Mouse (Mus musculus) heart, embryonic 15.5 days (tissue): ENCODE data around the gene Ccdc57. TPM values are rescaled to one million over a fixed set of nuclear protein-coding genes. Genes with fewer than 3 reads are reported as not detected.

Source experiments
- ATAC-seq: fragments of 200-750 bp; cut with Nextera tagmentation; replicated peaks from 2 replicates; pipeline ENCODE4 v1.8.0; 2017; ENCODE audit warnings: low read depth, moderate TSS enrichment; ENCODE audit not compliant: insufficient number of reproducible peaks, insufficient read depth, low FRiP score
- H3K27ac ChIP-seq: fragments of 300-500 bp; sonication (generic); 2 replicates; pipeline ENCODE4 v1.5.1; 2015; ENCODE audit warnings: mild to moderate bottlenecking, inconsistent platforms
- H3K27me3 ChIP-seq: fragments of 300-500 bp; sonication (generic); 2 replicates; pipeline ENCODE4 v1.6.1; 2015; ENCODE audit warnings: inconsistent platforms
- H3K36me3 ChIP-seq: fragments of 300-500 bp; sonication (generic); 2 replicates; pipeline ENCODE4 v1.6.1; 2015; ENCODE audit warnings: mild to moderate bottlenecking, inconsistent platforms
- H3K4me1 ChIP-seq: fragments of 300-500 bp; sonication (generic); replicated peaks from 2 replicates; pipeline ENCODE4 v1.6.1; 2015; ENCODE audit warnings: inconsistent platforms
- H3K4me2 ChIP-seq: fragments of 300-500 bp; sonication (generic); 2 replicates; pipeline ENCODE4 v1.6.1; 2015; ENCODE audit warnings: inconsistent platforms, mild to moderate bottlenecking, moderate library complexity
- H3K4me3 ChIP-seq: fragments of 300-500 bp; sonication (generic); 2 replicates; pipeline ENCODE4 v1.5.1; 2015; ENCODE audit warnings: mild to moderate bottlenecking, inconsistent platforms
- H3K9ac ChIP-seq: fragments of 300-500 bp; sonication (generic); 2 replicates; pipeline ENCODE4 v1.6.1; 2015; ENCODE audit warnings: mild to moderate bottlenecking, inconsistent platforms
- H3K9me3 ChIP-seq: fragments of 300-500 bp; sonication (generic); replicated peaks from 2 replicates; pipeline ENCODE4 v1.6.1; 2016; ENCODE audit warnings: inconsistent platforms
- WGBS: fragments of 180-500 bp; shearing (Covaris S2); methylation state at CpG from one replicate; pipeline ENCODE4 v1.1.7; 2015; ENCODE audit warnings: mixed read lengths; 5-methylcytosine and 5-hydroxymethylcytosine counted together
- polyA plus RNA-seq: library from polyadenylated mRNA; unstranded; fragments of >200 nt; fragmentation: Nextera tagmentation; extraction: Ambion mirVana; gene quantifications from 2 replicates; pipeline ENCODE4 v1.2.1, GENCODE M21; 2015

The Ccdc57 gene
- 3.5 and 4.5 TPM in 2 replicates for polyA plus RNA-seq

- Histone ChIP-seq H3K9me3 (no peaks in the 10 kb centered on the region), H3K4me1 (peaks cover 6% of the 10 kb centered on the region; the same call in 1 of the 2 replicates), H3K27ac (0 out of 2 replicates have a peak within 1 kb of the TSS, but pooled peaks have one; percentile 1), H3K9ac (peak within 1 kb of the TSS; percentile 59), H3K4me2 (peak within 1 kb of the TSS; percentile 80), H3K4me3 (peak within 1 kb of the TSS; percentile 62), H3K27me3 (no peaks in the 10 kb centered on the region), H3K36me3 (no peaks in the 10 kb centered on the region)
- ATAC-seq: peak; percentile 86
- 9% methylated on average over 44 of the region's 44 CpGs for WGBS
Measured at GRCm38 (mm10) chr11:120932564-120933398, at the start of gene Ccdc57. Ccdc57 (minus strand) TSS chr11:120932872.

GRCm38 (mm10) chr11:120982459-120982858 is 49.8 kb upstream of the Ccdc57 start:
- Histone ChIP-seq H3K9ac (no peak overlapping the region), H3K27ac (no peak overlapping the region), H3K9me3 (no peaks in the 10 kb centered on the region), H3K4me1 (peaks cover 36% of the 10 kb centered on the region), H3K27me3 (no peaks in the 10 kb centered on the region), H3K36me3 (peaks cover 55% of the 10 kb centered on the region), H3K4me3 (no peak overlapping the region), H3K4me2 (no peak overlapping the region)
- no peak for ATAC-seq

DNA sequence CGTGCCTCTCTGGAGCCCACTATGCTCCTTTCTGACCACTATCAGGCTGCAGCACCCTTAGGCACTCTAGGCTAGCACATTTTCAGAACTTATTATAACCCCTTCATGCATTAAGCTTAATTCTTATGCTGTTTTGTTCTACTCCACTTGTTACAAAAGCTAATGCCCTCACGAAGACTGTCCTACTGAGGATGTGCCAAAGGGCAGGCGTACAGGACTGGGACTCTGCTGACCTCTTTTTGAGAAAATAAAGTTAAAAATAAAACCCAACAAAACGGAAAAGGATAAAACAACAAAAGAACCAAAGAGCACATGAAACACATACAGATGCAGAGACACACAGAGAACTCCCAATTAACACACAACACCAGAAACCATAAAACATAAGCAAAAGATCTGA is 49.0 kb upstream of the Ccdc57 start:
- no peak overlapping the region for H3K27ac ChIP-seq
- H3K4me3 ChIP-seq: no peak overlapping the region
- H3K9ac ChIP-seq: no peak overlapping the region
- WGBS: 77% methylated on average over 4 of the region's 4 CpGs
- no peaks in the 10 kb centered on the region for H3K9me3 ChIP-seq
- H3K36me3 ChIP-seq: peaks cover 56% of the 10 kb centered on the region
- no peak overlapping the region for H3K4me2 ChIP-seq
- H3K4me1 ChIP-seq: peaks cover 33% of the 10 kb centered on the region
- ATAC-seq: no peak
- no peaks in the 10 kb centered on the region for H3K27me3 ChIP-seq

DNA sequence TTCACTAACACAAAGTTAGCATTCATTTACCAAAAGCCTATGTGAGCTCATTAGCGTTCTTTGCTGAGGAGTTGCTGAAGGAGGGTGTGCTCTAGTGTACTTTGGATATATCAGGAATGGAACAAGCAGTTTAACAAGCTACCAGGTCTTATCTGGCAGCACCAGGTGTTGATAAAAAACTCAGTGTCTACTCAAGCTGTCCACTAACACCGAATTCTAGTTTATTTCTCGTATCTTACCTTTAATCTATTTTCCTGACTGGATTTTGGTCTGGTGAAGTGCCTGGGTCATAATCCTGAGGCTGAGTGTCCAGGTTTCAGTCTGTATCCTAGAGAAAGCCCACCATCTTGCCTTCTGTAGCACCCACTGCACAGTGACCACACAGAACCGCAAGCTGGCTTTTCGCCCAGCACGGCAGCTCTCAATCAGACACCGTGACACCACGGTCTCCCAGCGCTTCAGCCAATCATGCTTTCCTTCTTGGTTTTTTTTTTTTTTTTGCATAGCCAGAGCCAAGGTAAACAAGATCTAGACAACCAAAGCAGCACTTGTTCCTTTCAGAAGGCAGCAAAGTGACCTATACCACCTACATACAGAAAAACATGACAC is 47.9 kb upstream of the Ccdc57 start:
- WGBS: 42% methylated on average over 9 of the region's 9 CpGs
- Histone ChIP-seq H3K4me3 (no peak overlapping the region), H3K4me1 (peaks cover 31% of the 10 kb centered on the region), H3K27ac (peak overlapping the region; percentile 33), H3K4me2 (no peak overlapping the region), H3K27me3 (no peaks in the 10 kb centered on the region), H3K36me3 (peaks cover 58% of the 10 kb centered on the region), H3K9ac (no peak overlapping the region), H3K9me3 (no peaks in the 10 kb centered on the region)
- ATAC-seq: no peak

DNA sequence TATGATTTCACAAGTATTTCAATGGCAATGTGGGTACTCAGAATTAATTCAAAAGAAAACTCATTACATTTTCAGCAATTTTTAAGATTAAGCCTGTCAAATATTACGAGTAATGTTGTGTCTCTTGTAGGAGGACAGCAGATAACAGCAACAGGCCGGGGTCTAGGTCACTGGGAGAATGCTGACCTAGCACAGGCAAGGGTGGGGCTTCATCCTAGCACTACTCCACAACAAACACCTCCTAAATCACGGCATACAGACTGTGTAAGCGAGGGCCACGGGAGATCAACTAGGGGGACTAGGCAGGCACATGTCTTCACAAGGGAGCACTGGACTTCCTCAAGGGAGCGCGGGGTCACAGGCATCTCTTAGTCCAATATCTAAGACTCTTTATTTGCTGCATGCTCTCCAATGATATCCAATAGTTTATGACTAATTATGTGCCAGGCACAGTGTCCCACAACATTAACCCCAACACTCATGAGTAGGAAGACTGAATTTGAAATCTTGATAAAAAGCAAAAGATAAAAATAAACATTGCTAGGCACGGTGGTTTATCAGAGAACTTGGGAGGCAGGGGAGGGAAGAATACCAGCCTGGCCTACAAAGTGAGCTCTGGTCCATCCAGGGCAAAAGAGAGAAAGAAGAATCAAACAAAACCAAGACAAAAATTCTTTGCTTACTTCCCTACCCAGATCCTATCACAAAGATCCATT is 47.2 kb upstream of the Ccdc57 start:
- 64% methylated on average over 8 of the region's 8 CpGs for WGBS
- H3K9me3 ChIP-seq: no peaks in the 10 kb centered on the region
- peak; percentile 43; the same call in 1 of the 2 replicates for ATAC-seq
- peaks cover 26% of the 10 kb centered on the region for H3K4me1 ChIP-seq
- H3K27ac ChIP-seq: peak overlapping the region; percentile 33
- H3K4me3 ChIP-seq: no peak overlapping the region
- peaks cover 63% of the 10 kb centered on the region for H3K36me3 ChIP-seq
- no peaks in the 10 kb centered on the region for H3K27me3 ChIP-seq
- H3K4me2 ChIP-seq: no peak overlapping the region
- no peak overlapping the region for H3K9ac ChIP-seq

- no peak for ATAC-seq
- Histone ChIP-seq H3K36me3 (peaks cover 90% of the 10 kb centered on the region), H3K9me3 (no peaks in the 10 kb centered on the region), H3K9ac (no peak overlapping the region), H3K4me3 (no peak overlapping the region), H3K27me3 (no peaks in the 10 kb centered on the region), H3K27ac (no peak overlapping the region), H3K4me2 (no peak overlapping the region), H3K4me1 (no peaks in the 10 kb centered on the region)
- WGBS: 65% methylated on average over 6 of the region's 6 CpGs
Measured at GRCm38 (mm10) chr11:120973318-120973717, 40.6 kb upstream of the Ccdc57 start.

- Histone ChIP-seq H3K4me3 (no peak overlapping the region), H3K9ac (no peak overlapping the region), H3K4me1 (peaks cover 6% of the 10 kb centered on the region), H3K36me3 (peaks cover 98% of the 10 kb centered on the region), H3K9me3 (no peaks in the 10 kb centered on the region), H3K27me3 (no peaks in the 10 kb centered on the region), H3K4me2 (no peak overlapping the region), H3K27ac (no peak overlapping the region)
- ATAC-seq: no peak
- WGBS: 88% methylated on average over 5 of the region's 5 CpGs
Measured at GRCm38 (mm10) chr11:120971237-120971636, 38.6 kb upstream of the Ccdc57 start.

GRCm38 (mm10) chr11:120969742-120970141 is 37.1 kb upstream of the Ccdc57 start:
- H3K36me3 ChIP-seq: peaks cover 100% of the 10 kb centered on the region
- peaks cover 21% of the 10 kb centered on the region for H3K4me1 ChIP-seq
- H3K9me3 ChIP-seq: no peaks in the 10 kb centered on the region
- 88% methylated on average over 5 of the region's 5 CpGs for WGBS
- no peak for ATAC-seq
- H3K4me2 ChIP-seq: no peak overlapping the region
- H3K27ac ChIP-seq: no peak overlapping the region
- H3K4me3 ChIP-seq: no peak overlapping the region
- no peaks in the 10 kb centered on the region for H3K27me3 ChIP-seq
- H3K9ac ChIP-seq: no peak overlapping the region

- no peaks in the 10 kb centered on the region for H3K27me3 ChIP-seq
- no peak for ATAC-seq
- no peak overlapping the region for H3K4me3 ChIP-seq
- WGBS: 72% methylated on average over 4 of the region's 4 CpGs
- no peak overlapping the region for H3K4me2 ChIP-seq
- H3K36me3 ChIP-seq: peaks cover 96% of the 10 kb centered on the region
- no peak overlapping the region for H3K9ac ChIP-seq
- peaks cover 38% of the 10 kb centered on the region for H3K4me1 ChIP-seq
- no peak overlapping the region for H3K27ac ChIP-seq
- H3K9me3 ChIP-seq: no peaks in the 10 kb centered on the region
Measured at GRCm38 (mm10) chr11:120965587-120965986, 32.9 kb upstream of the Ccdc57 start.

DNA sequence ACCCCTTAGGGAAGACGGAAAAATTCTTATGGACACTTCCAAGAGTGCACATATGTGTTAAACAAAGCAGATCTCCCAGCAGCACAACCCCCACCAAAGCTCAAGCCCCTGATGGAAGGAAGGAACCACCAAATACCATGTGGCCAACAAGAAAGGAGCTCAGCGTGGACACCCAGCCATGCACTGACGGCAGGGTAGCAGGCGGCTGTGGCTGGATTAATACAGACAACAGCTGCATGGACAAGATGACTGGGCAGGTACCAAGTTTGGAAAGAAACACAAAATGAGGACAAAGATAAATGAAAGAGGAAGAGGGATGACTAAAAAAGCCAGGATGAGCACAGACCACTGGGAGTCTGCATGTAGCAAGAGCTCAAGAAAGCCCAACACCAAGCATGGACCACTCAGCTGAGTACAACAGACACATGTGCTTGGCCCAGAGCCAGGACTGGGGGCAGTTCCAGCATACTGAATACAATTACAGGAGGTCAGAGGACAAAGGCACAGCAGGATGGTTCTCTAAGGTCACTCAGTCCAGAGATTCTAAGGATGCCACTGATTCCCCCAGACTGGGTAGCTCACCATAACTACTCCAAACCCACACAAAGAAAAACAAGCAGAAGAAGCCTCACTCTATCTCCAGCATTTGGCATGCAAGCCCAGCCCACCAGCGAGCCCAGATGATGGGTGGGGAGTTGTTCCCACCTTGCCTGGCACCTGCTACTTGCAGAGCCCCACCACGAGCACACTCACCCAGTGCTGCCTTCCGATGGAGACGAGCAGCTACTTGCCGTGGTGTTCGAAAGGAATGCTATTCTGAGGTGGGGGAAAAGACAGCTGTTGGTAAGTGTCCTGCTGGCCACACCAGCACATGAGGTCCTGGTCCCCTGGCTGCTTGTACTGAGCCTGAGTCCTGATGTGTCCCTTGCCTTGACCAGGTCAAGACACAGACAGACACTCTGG is 31.8 kb upstream of the Ccdc57 start:
- 61% methylated on average over 10 of the region's 10 CpGs for WGBS
- no peak overlapping the region for H3K4me3 ChIP-seq
- no peak overlapping the region for H3K9ac ChIP-seq
- H3K27ac ChIP-seq: peak overlapping the region; percentile 41; the same call in 1 of the 2 replicates
- no peak overlapping the region for H3K4me2 ChIP-seq
- H3K9me3 ChIP-seq: no peaks in the 10 kb centered on the region
- no peaks in the 10 kb centered on the region for H3K27me3 ChIP-seq
- H3K4me1 ChIP-seq: peaks cover 47% of the 10 kb centered on the region
- ATAC-seq: no peak
- H3K36me3 ChIP-seq: peaks cover 85% of the 10 kb centered on the region
